Mouse (Mus musculus) brain, adult 2 months (tissue): Measurements from ENCODE around the gene Malrd1.
"Not testable (repeated sequence)": the region's sequence is repeated elsewhere in the genome, so short reads cannot be mapped to it uniquely, and the experiment has no call there.

Source experiments
- DNase-seq: peaks from one replicate; pipeline ENCODE4 v3.0.0; 2011; ENCODE audit warnings: low read depth, low spot score

The Malrd1 gene

GRCm38 (mm10) chr2:15526241-15526924, at the start of gene Malrd1:
Malrd1 (plus strand) TSS chr2:15526479.
- DNase-seq: no peak

DNA sequence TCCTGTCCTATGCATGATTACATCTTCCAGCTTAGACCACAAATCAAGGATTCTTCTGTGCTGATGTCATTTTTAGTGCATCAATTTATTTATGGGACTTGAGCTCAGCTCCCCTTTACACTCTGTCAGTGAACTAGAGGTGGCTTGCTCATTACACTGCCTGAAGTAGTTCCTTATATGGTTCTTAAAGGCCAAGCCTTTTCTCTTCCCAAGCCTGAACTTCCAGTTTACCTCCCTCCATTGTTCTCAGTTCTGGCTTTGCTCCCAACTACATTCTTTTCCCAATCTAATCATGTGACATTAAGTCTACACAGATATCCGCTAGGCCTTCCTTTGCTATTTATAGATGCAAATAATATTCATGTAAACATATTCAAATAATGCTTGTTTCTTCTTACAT, 12.4 kb downstream of the Malrd1 start:
- DNase-seq: no peak

GRCm38 (mm10) chr2:15613327-15613948, 87.2 kb downstream of the Malrd1 start:
- no peak for DNase-seq

DNA sequence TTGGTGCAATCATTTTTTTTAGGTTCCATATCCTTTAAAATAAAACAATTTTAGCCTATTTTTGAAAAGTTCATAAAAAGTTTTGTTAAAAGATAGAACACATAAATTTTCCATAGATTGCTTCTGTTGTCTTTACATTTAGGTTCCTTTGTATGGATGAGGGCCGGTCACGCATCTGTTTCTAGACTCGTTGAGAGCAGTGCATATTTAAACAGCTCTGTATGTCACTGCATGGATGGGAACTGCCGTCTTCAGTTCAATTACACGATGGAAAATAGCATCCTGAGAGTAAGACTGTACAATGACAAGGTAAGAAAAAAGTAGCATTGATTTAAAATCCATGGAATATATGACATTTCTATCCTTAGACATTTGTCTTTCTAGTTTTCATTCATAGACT, 87.7 kb downstream of the Malrd1 start:
- DNase-seq: no peak

DNA sequence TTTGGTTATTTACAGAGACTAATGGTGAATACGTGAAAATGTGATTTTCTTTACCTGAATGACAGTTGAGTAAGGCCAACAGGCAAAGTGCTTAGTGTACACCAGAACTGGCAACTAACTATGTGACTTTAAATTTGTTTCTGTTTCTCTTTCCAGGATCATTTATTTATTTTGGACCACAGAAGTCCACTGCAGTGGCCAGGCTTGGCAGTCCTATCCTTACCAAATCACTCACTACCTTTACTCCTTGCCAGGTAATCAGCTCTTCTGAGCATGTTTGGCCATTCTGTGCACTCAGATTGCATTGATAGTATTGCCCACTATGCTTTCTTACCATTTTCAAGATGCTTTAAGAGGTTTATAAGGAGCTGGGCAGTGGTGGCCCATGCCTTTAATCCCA, 109.5 kb downstream of the Malrd1 start:
- DNase-seq: no peak

GRCm38 (mm10) chr2:15643864-15644263, 117.6 kb downstream of the Malrd1 start:
- DNase-seq: peak; percentile 14

DNA sequence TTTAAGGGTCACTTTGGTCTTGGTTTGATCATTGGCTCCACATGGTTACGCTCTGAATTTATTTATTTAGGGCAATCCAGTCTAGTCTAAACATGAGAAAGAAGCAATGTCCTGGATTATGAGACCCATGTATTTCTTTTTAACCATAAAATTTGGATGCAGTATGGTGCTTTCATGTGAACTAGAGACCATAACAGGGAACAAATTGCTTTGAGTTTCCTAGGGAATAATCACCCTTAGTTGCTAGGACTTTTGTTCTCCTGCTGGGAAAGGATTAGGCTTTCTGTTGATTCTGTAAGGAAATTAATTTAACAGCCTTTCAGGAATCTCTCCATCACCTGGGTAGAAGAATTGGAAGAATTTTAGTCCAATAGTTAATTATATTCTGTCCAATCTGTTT, 130.1 kb downstream of the Malrd1 start:
- DNase-seq: no peak

DNA sequence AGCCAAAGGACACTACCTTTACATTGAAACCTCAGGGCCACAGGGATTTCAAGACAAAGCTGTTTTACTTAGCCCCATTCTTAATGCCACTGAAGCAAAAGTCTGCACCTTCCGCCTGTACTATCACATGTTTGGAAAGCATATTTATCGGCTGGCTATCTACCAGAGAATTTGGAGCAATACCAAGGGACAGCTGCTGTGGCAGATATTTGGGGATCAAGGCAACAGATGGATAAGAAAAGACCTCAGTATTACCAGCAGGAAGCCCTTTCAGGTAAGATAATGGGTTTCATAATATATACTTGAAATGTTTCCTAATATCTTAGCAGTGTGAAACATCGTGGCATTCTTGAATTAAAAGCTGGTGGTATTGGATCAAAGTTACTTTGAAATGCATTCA, 176.7 kb downstream of the Malrd1 start:
- no peak for DNase-seq

- peak; percentile 9 for DNase-seq
Measured at GRCm38 (mm10) chr2:15740945-15741344, 214.7 kb downstream of the Malrd1 start.

GRCm38 (mm10) chr2:15744979-15745688, 218.9 kb downstream of the Malrd1 start:
- no peak for DNase-seq

- no peak for DNase-seq
Measured at GRCm38 (mm10) chr2:15784818-15785217, 258.5 kb downstream of the Malrd1 start.

DNA sequence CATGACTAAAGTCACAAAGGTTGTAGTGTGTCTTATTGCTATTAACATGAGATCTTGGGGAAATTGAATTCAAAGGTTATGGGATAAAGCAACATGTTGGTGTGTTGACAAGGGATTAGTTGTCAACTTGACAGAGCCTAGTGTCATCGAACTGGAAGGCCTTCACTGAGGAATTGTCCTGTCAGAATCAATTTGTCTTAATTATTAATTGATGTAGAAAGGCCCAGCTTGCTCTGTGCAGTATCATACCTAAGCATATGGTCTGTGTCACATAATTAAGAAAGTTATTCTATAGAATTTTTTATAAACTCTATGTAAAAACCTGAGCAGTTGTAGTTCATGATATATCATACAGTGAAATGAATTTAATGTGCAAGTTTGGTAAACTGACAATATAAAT, 289.4 kb downstream of the Malrd1 start:
- no peak for DNase-seq

DNA sequence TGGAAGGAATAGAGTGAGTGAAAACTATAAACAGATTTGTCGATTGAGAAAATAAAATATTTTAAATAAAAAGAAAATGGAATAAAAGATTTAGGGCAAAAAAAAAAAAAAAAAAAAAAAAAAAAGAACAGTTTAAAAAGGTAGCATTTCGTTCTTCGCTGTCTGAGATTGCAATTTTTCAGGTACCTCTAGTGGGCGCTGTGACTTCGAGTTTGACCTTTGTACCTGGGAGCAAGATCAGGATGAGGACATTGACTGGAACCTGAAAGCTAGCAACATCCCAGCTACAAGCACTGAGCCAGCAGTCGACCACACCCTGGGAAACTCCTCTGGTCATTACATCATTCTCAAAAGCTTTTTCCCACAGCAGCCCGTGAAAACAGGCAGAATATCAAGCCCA, 343.1 kb downstream of the Malrd1 start:
- DNase-seq: no peak

- DNase-seq: no peak
Measured at GRCm38 (mm10) chr2:15893418-15894120, 367.3 kb downstream of the Malrd1 start.

DNA sequence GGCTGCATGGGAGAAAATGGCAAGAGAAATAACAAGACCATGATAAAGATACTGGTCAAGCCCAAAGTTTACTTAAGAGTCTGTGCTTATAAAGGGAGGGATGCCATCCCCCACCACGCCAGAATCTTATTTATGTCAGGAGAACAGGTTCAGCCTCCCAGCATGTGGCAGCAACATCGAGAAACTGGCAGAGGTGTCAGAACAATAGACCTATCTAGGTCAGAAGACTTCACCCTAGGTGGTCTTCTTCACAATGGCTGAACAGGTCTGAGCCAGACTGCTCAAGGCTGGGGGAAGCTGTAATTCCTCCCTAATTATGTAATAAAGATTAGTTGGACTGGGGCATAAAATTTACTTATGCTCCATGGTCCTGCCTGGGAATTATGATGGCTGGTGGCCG, 399.2 kb downstream of the Malrd1 start:
- no peak for DNase-seq

DNA sequence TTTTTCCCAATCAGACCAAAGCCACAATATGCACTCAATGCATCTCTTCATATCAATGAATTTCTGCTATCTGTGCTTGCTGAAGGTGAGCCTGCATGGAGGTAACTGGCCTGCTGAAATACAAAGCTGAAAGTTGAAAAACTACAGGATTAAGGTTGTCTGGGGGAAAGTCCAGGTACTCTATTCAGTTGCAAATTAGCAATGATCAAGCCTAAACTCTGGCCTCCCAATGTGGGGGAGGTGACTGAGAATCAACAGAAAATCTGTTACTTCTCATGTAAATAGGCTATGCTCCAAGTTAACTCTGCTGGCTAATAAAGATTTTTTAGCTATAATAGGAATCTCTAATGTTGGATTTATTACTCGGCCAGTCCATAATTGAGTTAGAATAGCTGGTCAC, 399.8 kb downstream of the Malrd1 start:
- DNase-seq: no peak

GRCm38 (mm10) chr2:15931479-15931878, 405.2 kb downstream of the Malrd1 start:
- DNase-seq: no peak

DNA sequence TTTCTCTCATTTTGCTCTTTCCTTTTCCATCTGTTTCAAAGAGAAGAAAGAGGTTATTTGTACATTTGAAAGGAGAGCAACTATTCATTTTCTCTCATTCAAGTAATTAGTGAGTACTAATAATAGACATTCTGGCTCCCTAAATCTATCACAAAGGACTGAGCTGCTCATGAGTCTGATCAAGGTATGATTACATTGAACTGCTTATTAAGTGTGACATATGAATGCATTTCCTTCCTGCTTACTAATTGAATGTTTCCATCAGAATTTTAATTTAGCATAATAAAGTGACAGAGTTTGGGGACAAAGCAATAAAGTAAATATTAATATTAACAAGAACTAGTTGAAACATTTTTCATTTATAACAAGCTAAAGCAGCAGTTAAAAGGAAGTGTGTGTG, 405.6 kb downstream of the Malrd1 start:
- no peak for DNase-seq

DNA sequence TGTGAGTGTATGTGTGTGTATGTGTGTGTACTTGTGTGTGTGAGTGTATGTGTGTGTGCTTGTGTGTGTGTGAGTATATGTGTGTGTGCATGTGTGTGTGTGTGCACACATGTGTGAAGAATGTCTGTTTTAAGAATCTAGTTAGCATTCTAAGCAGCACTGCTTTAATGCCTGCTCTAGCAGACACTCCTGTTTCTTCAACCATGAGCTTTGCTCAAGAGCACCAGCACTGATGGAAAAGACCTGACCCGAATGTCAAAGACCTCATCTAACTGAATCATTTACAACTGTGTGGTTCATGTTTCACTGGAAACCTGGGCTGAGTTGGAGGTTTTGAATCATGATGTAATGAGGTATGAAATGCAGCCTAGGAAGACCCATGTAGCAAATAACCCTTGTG, 406.1 kb downstream of the Malrd1 start:
- DNase-seq: no peak

GRCm38 (mm10) chr2:16002925-16003324, 476.6 kb downstream of the Malrd1 start:
- DNase-seq: no peak

- DNase-seq: not testable (repeated sequence)
Measured at GRCm38 (mm10) chr2:16017046-16017445, 490.8 kb downstream of the Malrd1 start.

DNA sequence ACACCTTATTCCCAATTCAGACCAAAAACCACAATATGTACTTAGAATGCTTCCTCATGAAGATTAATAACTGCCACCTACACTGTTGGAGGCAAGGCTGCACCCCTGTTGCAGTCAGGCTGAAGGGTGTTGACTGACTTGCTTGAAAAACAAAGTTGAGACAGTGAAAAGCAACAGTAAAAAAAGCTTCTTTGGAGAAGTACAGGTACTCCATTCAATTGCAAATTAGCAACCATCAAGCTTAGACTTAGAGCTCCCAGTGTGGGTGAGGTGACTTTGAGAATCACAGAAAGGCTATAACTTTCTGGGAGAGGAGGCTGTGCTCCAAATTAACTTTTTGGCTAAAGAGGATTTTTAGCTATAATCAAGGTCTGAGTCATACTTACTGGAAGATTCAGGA, 491.4 kb downstream of the Malrd1 start:
- not testable (repeated sequence) for DNase-seq
